9 mouse cellular contexts compared by ENCODE assay signal in the genomic region with DNA sequence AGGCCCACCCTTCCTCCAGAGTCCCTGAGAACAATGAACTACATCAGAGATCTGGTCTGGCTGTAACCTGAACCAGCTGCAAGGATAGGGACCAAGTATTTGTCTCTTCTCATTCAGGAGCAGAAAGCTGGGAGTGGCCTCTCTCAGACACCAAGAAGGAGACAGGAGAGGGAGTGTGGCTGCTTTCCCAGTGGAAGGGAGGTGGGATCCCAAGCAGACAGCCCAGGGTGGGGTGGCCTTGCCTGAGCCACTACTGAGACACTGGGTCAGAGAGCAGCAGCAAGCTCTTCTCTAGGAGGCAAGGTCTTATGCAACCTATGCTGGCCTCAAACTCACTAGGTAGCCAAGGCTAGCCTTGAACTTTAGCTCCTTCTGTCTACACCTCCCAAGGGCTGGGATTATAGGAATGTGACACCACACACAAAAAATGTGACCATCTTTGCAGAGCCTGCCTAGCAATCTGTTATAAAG.
DNase-seq lines count a peak whose midpoint lies in the region; ATAC-seq and TF ChIP-seq lines count a peak whose summit lies in the region.
"Had no signal": no experiment of that assay in that cellular context is flagged by ENCODE, and none has a peak within 500 bp of the region (broad histone marks: within the 10 kb centered on the region; RNA-seq: fewer than 3 reads in every experiment).

No protein-coding gene starts in this region.

- no peaks in the 10 kb centered on the region for H3K4me1 ChIP-seq in midbrain, embryonic 15.5 days
- H3K4me1 ChIP-seq in midbrain, postnatal 0 days (ENCODE audit: insufficient read depth, low read length): no peaks in the 10 kb centered on the region
- H3K4me1 ChIP-seq in intestine, embryonic 14.5 days (replicated peaks; ENCODE audit: control insufficient read depth, insufficient read depth, low read length): peaks cover 46% of the 10 kb centered on the region
- peaks cover 26% of the 10 kb centered on the region for H3K4me1 ChIP-seq in stomach, embryonic 16.5 days (ENCODE audit: control insufficient read depth, insufficient read depth, low read length)
- H3K4me1 ChIP-seq in neural tube, embryonic 15.5 days: peaks cover 12% of the 10 kb centered on the region; the same call in 1 of the 2 replicates
- H3K4me1 ChIP-seq: megakaryocyte, embryonic 14.5 days had no signal

- H3K27ac ChIP-seq in midbrain, embryonic 15.5 days: no peak overlapping the region
- H3K27ac ChIP-seq in midbrain, postnatal 0 days (ENCODE audit: low read depth, low read length): no peak overlapping the region
- peak overlapping the region; percentile 81 for H3K27ac ChIP-seq in intestine, embryonic 14.5 days (ENCODE audit: low read depth)
- H3K27ac ChIP-seq in stomach, embryonic 16.5 days (ENCODE audit: low read length): peak overlapping the region; percentile 80
- no peak overlapping the region for H3K27ac ChIP-seq in neural tube, embryonic 15.5 days (replicated peaks)

- DNase-seq in adrenal gland, adult (ENCODE audit: inconsistent age in 2 of 2, low spot score in 1 of 2): peak; percentile 26 to 70
- no peak for DNase-seq in adrenal gland, adult 18-20 months (ENCODE audit: low spot score in 2 of 2)
- DNase-seq in midbrain, postnatal 0 days (ENCODE audit: low spot score): no peak
- no peak for DNase-seq in intestine, embryonic 14.5 days (ENCODE audit: low spot score)

- H3K4me3 ChIP-seq in midbrain, embryonic 15.5 days: no peak overlapping the region
- no peak overlapping the region for H3K4me3 ChIP-seq in midbrain, postnatal 0 days (ENCODE audit: low read depth, low read length)
- H3K4me3 ChIP-seq in intestine, embryonic 14.5 days (ENCODE audit: low read depth, low read length): no peak overlapping the region
- H3K4me3 ChIP-seq in stomach, embryonic 16.5 days (replicated peaks; ENCODE audit: low read length): no peak overlapping the region
- no peak overlapping the region for H3K4me3 ChIP-seq in neural tube, embryonic 15.5 days (replicated peaks)
- H3K4me3 ChIP-seq: megakaryocyte, embryonic 14.5 days had no signal

- H3K9me3 ChIP-seq in midbrain, embryonic 15.5 days: no peaks in the 10 kb centered on the region
- no peaks in the 10 kb centered on the region for H3K9me3 ChIP-seq in midbrain, postnatal 0 days (ENCODE audit: low read length)
- H3K9me3 ChIP-seq in intestine, embryonic 14.5 days (ENCODE audit: control insufficient read depth, low read length): peaks cover 6% of the 10 kb centered on the region; the same call in 1 of the 2 replicates
- no peaks in the 10 kb centered on the region for H3K9me3 ChIP-seq in stomach, embryonic 16.5 days (replicated peaks; ENCODE audit: control insufficient read depth, low read length)
- no peaks in the 10 kb centered on the region for H3K9me3 ChIP-seq in neural tube, embryonic 15.5 days (replicated peaks)
- H3K9me3 ChIP-seq: megakaryocyte, embryonic 14.5 days had no signal

- H3K27me3 ChIP-seq in midbrain, embryonic 15.5 days (replicated peaks): no peaks in the 10 kb centered on the region
- H3K27me3 ChIP-seq in midbrain, postnatal 0 days (ENCODE audit: insufficient read depth, low read length): no peaks in the 10 kb centered on the region
- H3K27me3 ChIP-seq in intestine, embryonic 14.5 days (replicated peaks; ENCODE audit: control insufficient read depth, insufficient read depth, low read length): no peaks in the 10 kb centered on the region
- H3K27me3 ChIP-seq in stomach, embryonic 16.5 days (ENCODE audit: control insufficient read depth, insufficient read depth, low read length): no peaks in the 10 kb centered on the region
- no peaks in the 10 kb centered on the region for H3K27me3 ChIP-seq in neural tube, embryonic 15.5 days (replicated peaks)

- no peak for TF ChIP-seq CTCF in midbrain, postnatal 0 days (IDR thresholded peaks at IDR 0.05)

- H3K4me2 ChIP-seq in midbrain, embryonic 15.5 days: no peak overlapping the region
- no peak overlapping the region for H3K4me2 ChIP-seq in midbrain, postnatal 0 days (ENCODE audit: low read depth, low read length, poor library complexity, severe bottlenecking)
- 0 out of 2 replicates have a peak overlapping the region, but pooled peaks have one; percentile 8 for H3K4me2 ChIP-seq in intestine, embryonic 14.5 days (ENCODE audit: low read length)
- H3K4me2 ChIP-seq in stomach, embryonic 16.5 days (ENCODE audit: low read depth, low read length): no peak overlapping the region
- no peak overlapping the region for H3K4me2 ChIP-seq in neural tube, embryonic 15.5 days

- no peaks in the 10 kb centered on the region for H3K36me3 ChIP-seq in midbrain, embryonic 15.5 days (replicated peaks)
- H3K36me3 ChIP-seq in midbrain, postnatal 0 days (ENCODE audit: insufficient read depth, low read length): 0 out of 2 replicates have a peak, but pooled peaks cover 3% of the 10 kb centered on the region
- H3K36me3 ChIP-seq in intestine, embryonic 14.5 days (ENCODE audit: control insufficient read depth, insufficient read depth, low read length): peaks cover 26% of the 10 kb centered on the region
- no peaks in the 10 kb centered on the region for H3K36me3 ChIP-seq in stomach, embryonic 16.5 days (ENCODE audit: control insufficient read depth, insufficient read depth, low read length)
- H3K36me3 ChIP-seq in neural tube, embryonic 15.5 days: 0 out of 2 replicates have a peak, but pooled peaks cover 3% of the 10 kb centered on the region

- no peak overlapping the region for H3K9ac ChIP-seq in midbrain, embryonic 15.5 days
- no peak overlapping the region for H3K9ac ChIP-seq in midbrain, postnatal 0 days (replicated peaks; ENCODE audit: low read length, poor library complexity, severe bottlenecking)
- no peak overlapping the region for H3K9ac ChIP-seq in intestine, embryonic 14.5 days (ENCODE audit: low read length)
- H3K9ac ChIP-seq in stomach, embryonic 16.5 days (ENCODE audit: low read length): no peak overlapping the region
- H3K9ac ChIP-seq in neural tube, embryonic 15.5 days (replicated peaks): no peak overlapping the region

- ATAC-seq in midbrain, embryonic 15.5 days (replicated peaks): 0 out of 2 replicates have a peak, but pooled peaks have one; percentile 51
- no peak for ATAC-seq in midbrain, postnatal 0 days (ENCODE audit: low FRiP score)
- ATAC-seq in intestine, embryonic 14.5 days (replicated peaks; ENCODE audit: low FRiP score, low TSS enrichment, low read depth): peak; percentile 22; the same call in 1 of the 2 replicates
- ATAC-seq in stomach, embryonic 16.5 days (ENCODE audit: insufficient read depth, low FRiP score): peak; percentile 54; the same call in 1 of the 2 replicates
- no peak for ATAC-seq in megakaryocyte progenitor cell, adult 5-6 weeks (replicated peaks; ENCODE audit: poor library complexity)
- no peak for ATAC-seq in neural tube, embryonic 15.5 days (ENCODE audit: low FRiP score)

Comparison
In these comparisons a context has a peak if more than half of its experiments do, and no peak if none do; other contexts are left out.
1. DNase-seq: peak in adrenal gland, adult (2 of 2); none in adrenal gland, adult 18-20 months (0 of 2), midbrain, postnatal 0 days (single experiment) and intestine, embryonic 14.5 days (single experiment).
2. ATAC-seq: peak in midbrain, embryonic 15.5 days (single experiment), intestine, embryonic 14.5 days (single experiment) and stomach, embryonic 16.5 days (single experiment); none in midbrain, postnatal 0 days (single experiment), megakaryocyte progenitor cell, adult 5-6 weeks (single experiment) and neural tube, embryonic 15.5 days (single experiment).
3. H3K27ac ChIP-seq: peak in intestine, embryonic 14.5 days (single experiment) and stomach, embryonic 16.5 days (single experiment); none in midbrain, embryonic 15.5 days (single experiment), midbrain, postnatal 0 days (single experiment) and neural tube, embryonic 15.5 days (single experiment).